Mouse (Mus musculus) cerebellum, adult 2 months (tissue): ENCODE results near the gene Nup153.

Source experiments
- CTCF ChIP-seq: fragments of 200-500 bp; IDR thresholded peaks from 2 replicates; pipeline ENCODE4 v1.5.1; 2011; ENCODE audit warnings: low read depth, mild to moderate bottlenecking, control low read depth, low read length, moderate library complexity, borderline replicate concordance; ENCODE audit not compliant: insufficient read depth
- POLR2A ChIP-seq: fragments of 200-500 bp; IDR thresholded peaks from 2 replicates; pipeline ENCODE4 v1.6.1; 2011; ENCODE audit warnings: low read length, control low read depth, borderline replicate concordance; ENCODE audit not compliant: insufficient read depth

GRCm38 (mm10) chr13:46727038-46727836 lies 503 bp downstream of the Nup153 start:
- TF ChIP-seq CTCF (no peak), POLR2A (no peak)
